Mouse (Mus musculus) heart, postnatal 4 days (tissue): ENCODE measurements around the gene Ica1. TPM values are rescaled to one million over a fixed set of nuclear protein-coding genes. Genes with fewer than 3 reads are reported as not detected.

ENCODE experiments used
- DNase-seq: peaks from one replicate; pipeline ENCODE4 v3.0.0; 2021
- total RNA-seq, 2 experiments: library from RNA; stranded (reverse); gene quantifications; 2 replicates each; pipeline ENCODE4 v1.2.3; 2021

Ica1 gene
- total RNA-seq, 2 experiments from 2014 or later: 15.2 to 15.4 TPM

DNA sequence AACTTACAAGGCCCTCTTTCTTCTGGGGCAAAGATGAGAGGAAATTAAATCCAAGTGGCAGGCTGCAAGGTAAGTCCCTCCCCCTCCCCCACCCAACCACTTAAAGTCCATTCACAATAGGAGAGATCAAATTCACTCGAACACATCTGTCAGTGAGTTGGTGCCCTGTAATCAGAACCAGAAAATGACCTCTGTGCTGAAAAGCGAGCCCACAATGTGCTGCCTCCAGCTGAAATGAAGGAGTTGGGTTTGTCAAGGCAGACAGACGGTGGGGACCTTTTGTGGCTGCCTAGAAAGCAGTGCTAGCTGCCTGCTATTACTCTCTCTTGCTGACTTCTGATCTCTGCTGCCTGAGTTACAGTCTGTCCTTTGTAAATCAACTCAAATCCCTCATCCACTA is 35.8 kb downstream of the Ica1 start:
- DNase-seq: no peak

GRCm38 (mm10) chr6:8741659-8742058 is 36.6 kb downstream of the Ica1 start:
- DNase-seq: no peak

DNA sequence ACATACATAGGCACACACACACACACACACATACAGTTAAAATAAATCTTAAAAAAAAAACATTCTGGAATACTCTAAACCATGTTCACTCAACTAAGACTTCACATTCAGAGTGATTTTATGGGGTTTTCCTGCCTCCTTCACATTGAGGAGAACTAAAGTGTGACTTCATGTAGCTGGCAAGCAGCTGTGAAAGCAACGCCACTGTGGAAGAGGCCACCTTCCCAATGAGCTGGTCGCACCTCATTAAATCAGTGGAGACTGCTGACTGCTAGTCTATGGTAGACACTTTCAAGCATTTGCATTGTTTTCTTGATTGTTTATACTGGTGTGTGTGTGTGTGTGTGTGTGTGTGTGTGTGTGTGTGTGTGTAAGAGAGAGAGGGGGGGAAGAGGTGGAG is 38.2 kb downstream of the Ica1 start:
- DNase-seq: no peak

GRCm38 (mm10) chr6:8738396-8738795 is 39.9 kb downstream of the Ica1 start:
- DNase-seq: peak; percentile 10

- no peak for DNase-seq
These were observed 41.8 kb downstream of the Ica1 start for GRCm38 (mm10) chr6:8736493-8736820.

- DNase-seq: peak; percentile 78
These were observed 42.4 kb downstream of the Ica1 start for GRCm38 (mm10) chr6:8735657-8736492.

- no peak for DNase-seq
These were observed 43.2 kb downstream of the Ica1 start for GRCm38 (mm10) chr6:8735044-8735443.

DNA sequence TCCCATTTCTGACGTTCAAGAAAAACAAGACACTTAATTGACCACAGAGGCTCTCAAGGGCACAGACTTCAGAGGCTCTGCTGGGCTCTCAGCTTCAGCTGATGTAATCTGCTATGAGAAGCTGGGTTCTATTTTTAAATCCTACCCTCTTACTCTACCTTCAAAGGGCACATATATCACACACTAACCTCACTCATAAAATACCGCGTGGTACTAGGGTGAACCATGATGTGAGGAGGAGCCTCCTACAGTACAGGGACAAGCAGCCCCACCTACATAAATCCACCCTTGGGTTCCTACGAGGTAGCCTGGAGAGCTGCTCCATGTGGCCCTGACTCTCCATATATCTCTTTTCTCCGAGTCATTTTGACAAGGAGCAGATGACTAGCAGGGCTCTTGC is 45.8 kb downstream of the Ica1 start:
- DNase-seq: peak; percentile 10

GRCm38 (mm10) chr6:8731656-8732191 is 46.6 kb downstream of the Ica1 start:
- DNase-seq: no peak

GRCm38 (mm10) chr6:8730433-8730832 is 47.9 kb downstream of the Ica1 start:
- DNase-seq: no peak

DNA sequence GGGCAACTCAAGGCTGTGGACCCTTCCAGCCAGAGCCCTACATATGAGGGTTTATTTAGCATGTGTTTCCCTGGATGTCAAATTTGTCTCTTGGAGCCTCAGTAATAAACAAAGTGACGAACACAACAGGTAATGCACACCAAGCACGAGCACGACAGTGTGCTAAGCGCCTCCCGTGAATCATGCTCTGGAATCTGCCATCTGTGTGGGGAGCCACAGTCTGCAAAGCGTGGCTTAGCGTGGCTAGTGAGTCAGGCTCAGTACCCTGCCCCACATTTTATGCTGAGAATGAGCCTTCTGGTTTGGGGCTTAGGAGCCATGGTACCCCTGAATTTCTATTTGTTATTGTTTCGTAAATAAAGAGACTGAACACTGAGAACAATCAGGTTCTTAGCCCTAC is 50.5 kb downstream of the Ica1 start:
- no peak for DNase-seq

- no peak for DNase-seq
These were observed 52.7 kb downstream of the Ica1 start for GRCm38 (mm10) chr6:8725610-8726009.

GRCm38 (mm10) chr6:8719692-8720091 is 58.6 kb downstream of the Ica1 start:
- DNase-seq: no peak

DNA sequence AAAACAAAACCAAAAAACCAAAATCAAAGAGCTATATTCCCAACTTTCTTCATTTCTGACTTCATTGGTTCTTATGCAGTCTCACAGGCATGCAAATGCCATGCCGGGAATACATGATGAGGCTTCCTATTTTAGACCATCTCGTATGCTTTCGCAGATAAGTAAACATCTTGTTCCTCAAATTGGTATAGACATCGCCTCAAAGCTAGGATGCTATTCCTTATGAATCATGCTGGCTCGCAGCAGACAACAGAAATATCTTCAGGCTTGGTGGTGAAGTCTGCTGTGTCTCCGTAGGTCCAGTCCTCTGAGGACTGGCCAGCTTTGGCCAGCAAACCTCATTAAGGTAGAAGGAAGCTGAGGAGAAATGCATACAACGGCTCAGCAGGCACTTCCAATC is 60.3 kb downstream of the Ica1 start:
- DNase-seq: no peak

DNA sequence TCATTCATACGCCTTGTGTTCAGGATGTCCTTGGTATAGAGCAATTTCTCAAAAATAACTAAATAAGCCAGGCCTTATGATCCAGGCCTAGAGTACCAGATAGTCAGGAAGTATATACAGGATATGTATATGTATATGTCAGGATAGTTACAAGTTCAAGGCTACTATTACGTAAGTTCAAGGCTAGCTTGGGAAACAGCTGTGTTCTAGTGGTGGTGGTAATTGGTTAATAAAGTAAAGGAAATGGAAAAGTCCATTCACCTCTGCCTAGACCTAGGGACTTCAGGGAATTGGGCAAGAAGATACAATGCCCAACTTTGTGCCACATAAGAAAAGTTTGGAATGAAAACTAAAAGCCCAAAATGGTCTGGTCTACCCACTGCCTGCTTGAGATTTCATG is 61.7 kb downstream of the Ica1 start:
- no peak for DNase-seq

- no peak for DNase-seq
These were observed 67.0 kb downstream of the Ica1 start for GRCm38 (mm10) chr6:8711246-8711645.

DNA sequence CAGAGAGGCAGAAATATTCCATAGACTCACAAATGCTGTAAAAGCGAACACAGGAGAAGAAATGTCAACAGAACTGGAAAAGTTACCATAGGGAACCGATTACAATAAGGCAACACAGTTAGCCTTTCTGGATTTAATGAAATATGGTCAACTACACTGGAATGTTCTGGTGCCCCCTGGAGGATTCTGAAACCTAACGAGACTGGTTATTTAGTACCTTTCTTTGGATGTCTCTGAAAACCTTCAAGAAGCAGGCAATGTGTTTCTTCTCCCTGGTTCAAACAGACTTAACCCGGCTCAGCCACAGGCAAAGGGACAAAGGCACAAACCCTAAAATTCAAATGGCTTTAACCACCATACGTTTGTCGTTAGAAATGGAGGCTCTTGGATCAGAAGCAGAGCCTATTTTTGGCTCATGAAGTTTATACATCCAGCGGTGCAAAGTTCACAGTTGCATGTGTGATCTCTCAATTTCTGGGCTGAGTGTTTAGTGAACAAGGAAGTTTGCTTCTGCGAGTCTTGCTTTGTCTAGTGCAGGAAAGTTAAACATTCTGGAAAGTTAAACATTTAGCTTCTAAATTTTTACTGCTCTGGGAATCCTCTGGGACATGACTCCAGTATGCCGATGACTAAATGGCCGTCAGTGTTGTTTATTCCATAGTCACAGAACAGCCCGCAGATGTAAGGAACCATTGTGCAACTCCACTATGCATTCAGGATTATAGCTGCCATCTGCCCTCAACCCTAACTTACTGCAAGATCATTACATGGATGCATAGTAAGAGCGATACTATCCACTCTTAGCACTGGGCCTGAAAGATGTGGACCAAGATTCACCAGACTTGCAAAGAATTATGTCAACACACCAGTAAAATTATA is 83.4 kb downstream of the Ica1 start:
- DNase-seq: peak; percentile 31

DNA sequence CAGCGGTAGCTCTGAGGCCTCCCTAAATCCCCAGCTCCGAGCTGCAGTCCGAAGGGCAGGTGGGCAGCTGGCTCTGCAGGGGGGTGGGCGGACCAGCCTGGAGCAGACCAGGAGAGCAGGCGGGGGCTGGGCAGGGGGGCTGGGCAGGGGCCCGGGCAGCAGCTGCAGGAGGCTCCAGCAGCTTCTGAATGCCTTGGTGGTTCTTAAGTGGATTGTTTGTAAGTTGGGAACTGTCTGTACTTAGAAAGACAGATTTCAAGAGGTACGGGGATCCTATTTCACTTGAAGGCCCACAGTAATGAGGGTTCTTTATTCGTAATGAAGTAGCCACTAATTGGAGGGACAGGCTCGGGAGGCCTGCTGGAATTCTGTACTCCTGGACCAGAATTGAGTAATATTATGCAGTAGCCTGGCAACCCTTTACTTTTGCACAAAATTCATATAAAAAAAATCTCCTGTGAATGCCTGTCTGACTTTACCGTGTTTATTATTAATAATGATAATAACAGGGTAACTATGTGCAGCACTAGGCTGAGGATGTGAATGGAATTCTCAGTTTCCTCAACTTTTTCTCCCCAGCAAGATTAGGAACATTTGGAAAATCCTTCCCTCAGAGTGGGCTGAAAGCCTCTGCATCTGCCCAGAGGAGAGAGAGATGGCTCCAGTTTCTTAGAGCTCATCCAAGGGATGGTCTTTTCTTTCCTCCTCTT is 84.2 kb downstream of the Ica1 start:
- DNase-seq: no peak

DNA sequence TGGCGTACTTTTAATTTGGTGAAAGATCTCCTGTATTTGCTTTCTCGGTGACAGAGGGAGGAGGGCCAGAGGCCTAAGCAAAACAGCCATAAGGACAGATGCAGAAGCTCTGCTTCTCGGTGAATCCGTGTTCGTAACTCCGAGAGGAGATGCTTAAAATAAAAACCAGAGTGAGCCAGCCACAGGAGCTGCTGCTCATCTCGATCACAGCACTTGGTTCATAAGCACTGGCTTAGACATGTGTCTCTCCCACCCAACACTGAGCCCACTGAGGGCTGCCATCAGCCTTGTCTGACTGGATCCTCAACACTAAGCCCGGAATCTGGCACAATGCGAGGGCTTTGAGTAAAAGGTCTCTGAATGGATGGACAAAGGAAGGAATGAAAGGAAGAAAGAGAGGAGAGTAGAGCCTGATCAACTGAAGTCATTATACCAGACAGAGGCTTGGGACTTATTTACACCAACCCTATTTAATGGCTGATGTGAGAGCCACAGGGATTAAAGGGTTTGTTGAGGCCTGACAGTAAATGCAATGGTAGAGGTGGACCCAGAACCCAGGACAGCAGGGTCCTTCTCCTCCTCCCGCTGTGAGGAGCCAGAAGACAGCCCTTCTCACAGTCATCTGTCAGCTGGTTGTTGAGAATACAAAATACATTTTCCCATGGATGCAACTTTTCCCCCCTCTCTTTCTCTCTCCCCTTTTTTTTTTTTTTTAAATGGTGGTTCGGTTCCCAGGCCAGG is 85.0 kb downstream of the Ica1 start:
- no peak for DNase-seq

DNA sequence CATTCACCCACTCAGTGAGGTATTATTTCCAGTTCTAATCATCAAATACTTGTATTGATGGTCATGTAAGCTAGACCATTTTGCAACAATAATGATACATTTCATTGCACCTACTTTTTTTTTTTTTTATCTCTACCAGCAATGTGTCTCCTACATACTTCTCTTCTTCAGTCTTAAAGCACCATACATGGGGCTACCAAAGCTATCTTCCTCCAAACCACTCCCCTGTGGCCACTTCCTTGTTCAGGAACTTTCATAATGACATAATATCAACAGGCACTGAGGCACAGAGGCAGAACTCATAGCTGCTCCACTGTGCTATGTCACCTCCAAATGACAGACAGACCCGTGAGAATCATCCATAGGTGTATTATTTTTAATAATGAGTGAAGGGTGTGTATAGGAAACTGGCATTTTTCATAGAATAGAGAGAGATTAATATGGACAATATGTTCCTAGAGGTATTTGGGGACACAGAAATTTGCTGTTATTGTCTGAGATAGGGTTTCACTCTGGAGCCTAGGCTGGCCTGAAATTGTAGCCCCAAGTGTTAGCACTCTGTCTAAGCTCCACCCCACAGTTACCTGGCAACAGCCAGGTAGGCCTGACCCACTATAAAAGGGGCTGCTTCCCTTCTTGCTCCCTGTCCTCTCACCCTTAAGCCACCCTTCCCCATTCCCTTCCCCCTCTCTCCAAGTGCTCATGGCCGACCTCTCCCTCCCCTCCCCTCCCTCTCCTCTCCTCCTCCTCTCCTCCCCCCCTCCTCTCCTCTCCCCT is 86.9 kb downstream of the Ica1 start:
- DNase-seq: no peak

GRCm38 (mm10) chr6:8690441-8690840 is 87.8 kb downstream of the Ica1 start:
- no peak for DNase-seq
